Mouse (Mus musculus) intestine, embryonic 14.5 days (tissue): ENCODE measurements around the gene Tulp1. TPM values are rescaled to one million over a fixed set of nuclear protein-coding genes. Genes with fewer than 3 reads are reported as not detected.

ENCODE experiments used
- ATAC-seq: fragments of 200-750 bp; cut with Nextera tagmentation; replicated peaks from 2 replicates; pipeline ENCODE4 v1.8.0; 2017; ENCODE audit warnings: low read depth, moderate number of reproducible peaks, moderate TSS enrichment, moderate library complexity; ENCODE audit not compliant: low FRiP score, low TSS enrichment
- DNase-seq: peaks from one replicate; pipeline ENCODE4 v3.0.0-alpha.2; 2018; ENCODE audit warnings: low spot score
- H3K27ac ChIP-seq: fragments of 300-500 bp; sonication (generic); 2 replicates; pipeline ENCODE4 v1.5.1; 2014; ENCODE audit warnings: low read depth, mild to moderate bottlenecking, control low read depth
- H3K27me3 ChIP-seq: fragments of 300-500 bp; sonication (generic); replicated peaks from 2 replicates; pipeline ENCODE4 v1.6.1; 2014; ENCODE audit warnings: low read length, control low read depth; ENCODE audit not compliant: control insufficient read depth, insufficient read depth
- H3K36me3 ChIP-seq: fragments of 300-500 bp; sonication (generic); 2 replicates; pipeline ENCODE4 v1.6.1; 2014; ENCODE audit warnings: low read length, control low read depth; ENCODE audit not compliant: control insufficient read depth, insufficient read depth
- H3K4me1 ChIP-seq: fragments of 300-500 bp; sonication (generic); replicated peaks from 2 replicates; pipeline ENCODE4 v1.6.1; 2014; ENCODE audit warnings: low read length, control low read depth, mixed read lengths; ENCODE audit not compliant: control insufficient read depth, insufficient read depth
- H3K4me2 ChIP-seq: fragments of 300-500 bp; sonication (generic); 2 replicates; pipeline ENCODE4 v1.6.1; 2014; ENCODE audit warnings: low read length
- H3K4me3 ChIP-seq: fragments of 300-500 bp; sonication (generic); 2 replicates; pipeline ENCODE4 v1.5.1; 2014; ENCODE audit warnings: low read depth, low read length, control low read depth, mixed read lengths
- H3K9ac ChIP-seq: fragments of 300-500 bp; sonication (generic); 2 replicates; pipeline ENCODE4 v1.6.1; 2014; ENCODE audit warnings: mild to moderate bottlenecking, low read length
- H3K9me3 ChIP-seq: fragments of 300-500 bp; sonication (generic); 2 replicates; pipeline ENCODE4 v1.6.1; 2016; ENCODE audit warnings: low read length, control low read depth; ENCODE audit not compliant: control insufficient read depth
- WGBS: fragments of 180-500 bp; shearing (Covaris S2); extraction: QIAGEN DNeasy Blood & Tissue Kit; methylation state at CpG from one replicate; pipeline ENCODE4 v1.1.7; 2014; 5-methylcytosine and 5-hydroxymethylcytosine counted together
- polyA plus RNA-seq: library from polyadenylated mRNA; unstranded; fragments of >200 nt; fragmentation: Nextera tagmentation; extraction: Ambion mirVana; gene quantifications from 2 replicates; pipeline ENCODE4 v1.2.1, GENCODE M21; 2014

Gene Tulp1
- polyA plus RNA-seq, 1 experiment from 2014 or later = 3.7 TPM

DNA sequence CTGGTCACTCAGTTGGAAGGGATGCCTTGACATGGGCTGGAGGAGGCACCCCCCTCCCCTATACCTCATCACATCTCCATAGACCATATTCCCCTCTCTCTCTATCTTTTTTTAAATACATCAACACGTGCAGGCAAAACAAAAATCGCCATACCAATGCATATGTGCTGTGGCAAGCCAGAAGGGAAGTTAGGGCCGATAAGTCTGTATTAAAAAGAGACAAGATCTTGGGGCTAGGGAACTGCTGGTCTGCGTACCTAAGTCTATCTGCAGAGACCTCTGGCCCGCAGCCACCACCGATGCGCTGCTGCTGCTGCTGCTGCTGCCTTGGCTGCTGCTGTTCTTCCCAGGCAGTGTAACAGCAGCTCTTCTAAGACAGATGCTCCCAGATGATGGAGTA is 30.0 kb upstream of the Tulp1 start:
- Histone ChIP-seq H3K27ac (no peak overlapping the region), H3K27me3 (no peaks in the 10 kb centered on the region), H3K9me3 (no peaks in the 10 kb centered on the region), H3K9ac (no peak overlapping the region), H3K4me2 (no peak overlapping the region), H3K36me3 (peaks cover 8% of the 10 kb centered on the region), H3K4me1 (peaks cover 2% of the 10 kb centered on the region; the same call in 1 of the 2 replicates), H3K4me3 (no peak overlapping the region)
- no peak for ATAC-seq
- DNase-seq = no peak
- WGBS = 83% methylated on average over 7 of the region's 7 CpGs

DNA sequence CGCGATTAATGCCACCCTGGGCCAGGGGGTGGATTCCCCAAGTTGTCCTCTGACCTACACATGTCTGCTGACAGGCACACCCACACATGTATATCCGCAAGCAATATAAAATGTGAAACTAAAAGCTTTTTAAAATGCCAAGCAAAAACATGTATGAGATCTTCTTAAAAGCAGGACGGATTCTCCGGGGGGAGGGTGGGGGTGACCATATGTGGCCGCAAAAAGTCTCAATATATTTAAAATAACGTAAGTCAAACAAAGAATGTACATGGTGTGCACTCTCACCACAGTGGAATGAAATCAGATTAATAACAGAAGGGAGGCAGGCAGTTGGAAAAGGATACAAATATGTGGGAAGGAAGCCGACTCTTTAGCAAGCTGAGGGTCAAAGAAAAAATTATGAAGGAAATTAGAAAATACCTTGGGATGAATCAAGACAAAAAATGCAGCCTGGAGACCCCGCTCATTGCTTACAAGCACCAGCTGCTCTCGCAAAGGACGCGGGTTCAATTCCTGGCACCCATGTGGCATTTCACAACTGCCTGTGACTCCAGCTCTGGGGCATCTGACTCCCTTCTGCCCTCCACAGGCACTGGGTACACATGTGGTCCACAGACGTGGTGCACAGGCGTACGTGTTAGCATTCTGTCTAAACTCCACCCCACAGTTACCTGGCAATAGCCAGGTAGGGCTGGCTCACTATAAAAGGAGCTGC is 29.2 kb upstream of the Tulp1 start:
- Histone ChIP-seq H3K27ac (no peak overlapping the region), H3K27me3 (no peaks in the 10 kb centered on the region), H3K9me3 (no peaks in the 10 kb centered on the region), H3K36me3 (0 out of 2 replicates have a peak, but pooled peaks cover 3% of the 10 kb centered on the region), H3K4me3 (no peak overlapping the region), H3K9ac (no peak overlapping the region), H3K4me1 (peaks cover 2% of the 10 kb centered on the region; the same call in 1 of the 2 replicates), H3K4me2 (no peak overlapping the region)
- DNase-seq (no peak), ATAC-seq (no peak)
- whole genome bisulfite sequencing = 65% methylated on average over 15 of the region's 15 CpGs

DNA sequence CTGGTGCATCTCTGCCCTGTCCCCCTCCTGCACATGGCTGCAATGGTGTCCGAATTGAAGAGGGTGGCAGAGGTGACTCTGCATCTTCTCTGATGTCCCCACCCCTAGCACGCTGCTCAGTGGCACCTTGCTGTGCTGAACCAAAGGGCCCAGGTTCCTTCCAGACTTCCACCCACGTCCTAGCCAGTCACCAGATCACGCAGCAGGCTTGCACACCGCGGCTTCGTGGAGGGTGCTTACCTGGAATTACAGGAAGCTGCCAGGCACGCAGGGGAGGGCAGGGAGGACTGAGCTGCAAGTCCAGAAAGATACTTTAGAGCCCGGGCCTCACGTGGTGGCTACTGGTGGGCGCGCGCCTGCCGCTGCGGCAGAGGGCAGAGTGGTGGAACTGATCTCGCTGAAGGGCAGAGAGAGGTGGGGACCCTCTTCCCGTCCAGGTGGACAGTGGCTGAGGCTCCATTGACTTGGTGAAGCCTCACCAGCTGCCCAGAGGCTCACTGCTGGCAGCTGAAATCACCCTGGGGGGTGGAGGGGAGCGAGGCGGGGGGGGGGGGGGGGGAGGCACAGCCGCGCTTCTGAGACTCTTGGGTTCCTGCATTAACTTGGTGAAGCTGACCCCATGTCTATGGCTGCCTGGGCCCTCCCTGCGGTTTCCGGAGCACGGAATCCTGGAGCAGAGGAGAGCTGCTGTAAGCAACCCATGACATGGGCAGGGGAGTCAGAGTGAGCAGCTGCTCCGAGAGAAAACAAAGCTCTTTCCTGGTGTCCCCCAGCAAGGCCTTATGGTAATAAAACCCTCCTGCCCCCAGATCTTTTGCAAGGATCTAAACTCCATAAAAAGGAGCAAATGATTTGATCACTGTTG is 26.8 kb upstream of the Tulp1 start:
- DNase-seq (no peak), ATAC-seq (no peak)
- H3K36me3 ChIP-seq = no peaks in the 10 kb centered on the region
- H3K27ac ChIP-seq = no peak overlapping the region
- peak overlapping the region; percentile 20 for H3K4me2 ChIP-seq
- WGBS = 11% methylated on average over 23 of the region's 25 CpGs
- no peaks in the 10 kb centered on the region for H3K9me3 ChIP-seq
- no peak overlapping the region for H3K9ac ChIP-seq
- no peak overlapping the region for H3K4me3 ChIP-seq
- peaks cover 3% of the 10 kb centered on the region; the same call in 1 of the 2 replicates for H3K27me3 ChIP-seq
- H3K4me1 ChIP-seq = peaks cover 2% of the 10 kb centered on the region; the same call in 1 of the 2 replicates

DNA sequence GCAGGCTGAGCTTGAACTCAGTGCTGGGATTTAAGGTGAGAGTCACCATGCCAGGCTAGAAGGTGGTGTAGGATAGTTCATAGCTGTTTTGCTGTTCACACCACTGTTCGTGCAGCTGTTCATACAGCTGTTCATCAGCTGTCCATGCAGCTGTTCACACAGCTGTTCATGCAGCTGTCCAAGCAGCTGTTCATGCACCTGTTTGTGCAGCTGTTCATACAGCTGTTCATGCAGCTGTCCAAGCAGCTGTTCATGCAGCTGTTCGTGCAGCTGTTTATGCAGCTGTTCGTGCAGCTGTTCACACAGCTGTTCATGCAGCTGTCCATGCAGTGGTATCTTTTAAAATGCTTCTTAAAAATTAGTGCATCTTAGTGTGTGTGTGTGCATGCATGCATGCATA is 23.5 kb upstream of the Tulp1 start:
- Histone ChIP-seq H3K4me1 (0 out of 2 replicates have a peak, but pooled peaks cover 2% of the 10 kb centered on the region), H3K36me3 (no peaks in the 10 kb centered on the region), H3K27ac (no peak overlapping the region), H3K4me3 (no peak overlapping the region), H3K27me3 (peaks cover 12% of the 10 kb centered on the region), H3K9me3 (no peaks in the 10 kb centered on the region), H3K4me2 (no peak overlapping the region), H3K9ac (no peak overlapping the region)
- ATAC-seq = no peak
- WGBS = 79% methylated on average over 3 of the region's 3 CpGs
- no peak for DNase-seq

DNA sequence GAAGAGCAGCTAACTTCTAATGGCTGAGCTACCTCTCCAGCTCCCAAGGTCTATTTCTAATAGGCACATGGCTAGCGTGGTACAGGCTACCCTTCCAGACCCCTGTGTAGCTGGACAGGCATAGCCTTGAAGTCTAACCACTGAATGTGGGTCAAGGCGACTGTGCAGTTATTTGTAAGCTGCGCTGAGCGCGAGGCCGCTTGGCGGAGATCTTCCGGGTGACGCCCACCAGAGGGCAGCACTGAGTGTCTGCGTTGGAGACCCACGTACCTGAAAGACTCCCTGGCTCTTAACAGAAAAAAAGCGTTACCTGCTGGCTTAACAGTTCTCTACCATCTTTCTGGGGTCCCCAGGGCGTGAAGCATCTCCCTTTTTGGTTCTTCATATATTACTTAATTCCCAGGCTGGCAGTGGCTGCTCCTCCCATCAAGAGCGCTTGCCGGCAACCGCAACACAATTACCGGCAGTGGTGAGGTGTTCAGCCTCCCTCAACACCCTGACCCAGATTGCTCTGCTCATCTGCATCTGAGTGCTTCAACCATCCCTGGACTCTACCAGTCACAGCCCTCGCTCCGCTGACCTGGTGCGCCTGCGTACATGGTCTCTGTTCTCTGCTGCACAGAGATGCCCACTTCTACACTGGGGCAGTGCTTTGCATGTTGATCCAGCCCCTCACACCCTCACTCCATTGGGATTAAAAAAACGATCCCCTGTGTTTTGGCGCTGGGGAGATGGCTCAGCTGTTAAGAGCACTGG is 21.3 kb upstream of the Tulp1 start:
- Histone ChIP-seq H3K4me3 (no peak overlapping the region), H3K27me3 (peaks cover 12% of the 10 kb centered on the region), H3K36me3 (no peaks in the 10 kb centered on the region), H3K4me1 (no peaks in the 10 kb centered on the region), H3K27ac (no peak overlapping the region), H3K9ac (no peak overlapping the region), H3K9me3 (no peaks in the 10 kb centered on the region), H3K4me2 (peak overlapping the region; percentile 27)
- DNase-seq (peak; percentile 93), ATAC-seq (peak; percentile 54; the same call in 1 of the 2 replicates)
- 8% methylated on average over 23 of the region's 23 CpGs for WGBS

DNA sequence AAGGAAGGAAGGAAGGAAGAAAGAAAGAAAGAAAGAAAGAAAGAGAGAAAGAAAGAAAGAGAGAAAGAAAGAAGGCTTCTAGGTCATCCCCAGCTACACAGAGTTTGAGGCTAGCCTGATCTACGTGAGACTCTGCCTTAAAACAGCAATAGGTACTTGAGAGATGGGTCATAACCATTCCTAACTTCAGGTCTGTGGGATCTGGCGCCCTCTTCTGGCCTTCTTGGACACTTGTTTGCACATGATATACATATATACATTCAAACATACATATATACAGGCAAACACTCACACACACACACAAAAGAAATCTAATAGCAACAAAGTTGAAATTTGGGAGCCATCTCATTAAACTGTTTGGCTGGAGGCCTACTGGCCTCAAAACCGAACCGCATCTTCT is 19.3 kb upstream of the Tulp1 start:
- Histone ChIP-seq H3K27ac (no peak overlapping the region), H3K9ac (no peak overlapping the region), H3K4me2 (no peak overlapping the region), H3K4me3 (no peak overlapping the region), H3K27me3 (peaks cover 12% of the 10 kb centered on the region), H3K9me3 (no peaks in the 10 kb centered on the region), H3K36me3 (no peaks in the 10 kb centered on the region), H3K4me1 (no peaks in the 10 kb centered on the region)
- no peak for ATAC-seq
- DNase-seq = no peak
- 58% methylated on average over 4 of the region's 4 CpGs for WGBS

DNA sequence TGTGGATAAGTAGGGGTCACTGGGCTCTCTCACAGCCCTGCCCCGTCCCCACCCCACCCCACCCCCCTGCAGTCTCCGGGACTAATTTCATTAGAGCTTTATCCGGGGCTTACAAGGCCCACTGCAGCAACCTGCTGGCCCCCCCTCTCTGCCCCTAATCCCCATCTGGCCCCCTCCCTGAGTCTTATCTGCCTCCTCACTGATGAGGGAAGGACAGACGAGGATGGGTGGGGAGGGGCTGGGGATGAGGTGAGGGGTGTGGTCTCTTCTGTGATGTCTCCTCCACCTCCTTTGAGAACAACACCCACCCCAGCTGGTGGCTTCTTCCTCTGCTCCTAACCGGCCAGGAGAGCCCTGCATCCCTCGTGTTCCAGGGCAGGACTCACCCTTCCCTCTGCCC is 15.2 kb upstream of the Tulp1 start:
- 7% methylated on average over 6 of the region's 6 CpGs for WGBS
- no peak for ATAC-seq
- no peak overlapping the region for H3K9ac ChIP-seq
- no peak overlapping the region for H3K4me3 ChIP-seq
- no peaks in the 10 kb centered on the region for H3K36me3 ChIP-seq
- peaks cover 8% of the 10 kb centered on the region for H3K27me3 ChIP-seq
- H3K4me1 ChIP-seq = no peaks in the 10 kb centered on the region
- H3K9me3 ChIP-seq = no peaks in the 10 kb centered on the region
- H3K27ac ChIP-seq = no peak overlapping the region
- no peak for DNase-seq
- H3K4me2 ChIP-seq = no peak overlapping the region

DNA sequence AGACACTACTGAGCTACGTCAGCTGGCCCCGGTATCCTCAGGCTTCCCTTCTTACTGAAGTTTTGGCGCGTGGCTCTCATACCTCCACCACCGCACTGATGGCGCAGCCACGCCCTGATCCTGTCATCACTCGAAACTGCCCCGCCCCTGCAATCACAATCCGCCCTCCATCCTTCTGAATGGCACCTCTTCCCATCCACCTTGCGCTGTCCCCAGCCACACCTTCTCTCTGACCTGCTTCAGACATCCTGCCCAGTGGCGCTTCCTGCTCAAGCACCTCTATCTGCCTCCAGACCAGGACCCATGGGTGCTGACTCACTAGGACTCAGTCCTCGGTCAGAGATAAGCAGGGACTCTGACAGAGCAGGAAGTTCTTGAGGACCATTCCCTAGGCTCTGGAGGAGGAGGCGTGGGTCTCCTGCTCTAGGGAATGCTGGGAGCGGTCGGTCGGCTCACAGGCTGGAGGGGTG is 10.6 kb upstream of the Tulp1 start:
- H3K9me3 ChIP-seq = no peaks in the 10 kb centered on the region
- ATAC-seq (peak; percentile 51), DNase-seq (no peak)
- H3K4me3 ChIP-seq = no peak overlapping the region
- H3K4me2 ChIP-seq = peak overlapping the region; percentile 6; the same call in 1 of the 2 replicates
- H3K4me1 ChIP-seq = no peaks in the 10 kb centered on the region
- H3K27ac ChIP-seq = no peak overlapping the region
- H3K36me3 ChIP-seq = no peaks in the 10 kb centered on the region
- no peak overlapping the region for H3K9ac ChIP-seq
- peaks cover 24% of the 10 kb centered on the region for H3K27me3 ChIP-seq
- whole genome bisulfite sequencing = 6% methylated on average over 17 of the region's 17 CpGs
